Mouse (Mus musculus) kidney, postnatal 0 days (tissue): Measurements from ENCODE around the gene Zfand6. TPM values are rescaled to one million over a fixed set of nuclear protein-coding genes. Genes with fewer than 3 reads are reported as not detected.

Source experiments
- ATAC-seq: fragments of 200-750 bp; cut with Nextera tagmentation; replicated peaks from 2 replicates; pipeline ENCODE4 v1.8.0; 2017; ENCODE audit warnings: low read depth, moderate number of reproducible peaks, moderate TSS enrichment, moderate library complexity; ENCODE audit not compliant: low FRiP score
- DNase-seq: peaks from one replicate; pipeline ENCODE4 v3.0.0-alpha.2; 2016; ENCODE audit warnings: low spot score
- H3K27ac ChIP-seq: fragments of 300-500 bp; sonication (generic); 2 replicates; pipeline ENCODE4 v1.5.1; 2014; ENCODE audit warnings: mild to moderate bottlenecking
- H3K27me3 ChIP-seq: fragments of 300-500 bp; sonication (generic); 2 replicates; pipeline ENCODE4 v1.6.1; 2014; ENCODE audit warnings: low read length, mixed read lengths; ENCODE audit not compliant: insufficient read depth
- H3K36me3 ChIP-seq: fragments of 300-500 bp; sonication (generic); 2 replicates; pipeline ENCODE4 v1.6.1; 2014; ENCODE audit warnings: low read length, mixed read lengths; ENCODE audit not compliant: insufficient read depth
- H3K4me1 ChIP-seq: fragments of 300-500 bp; sonication (generic); replicated peaks from 2 replicates; pipeline ENCODE4 v1.6.1; 2014; ENCODE audit warnings: antibody characterized with exemption, low read length, mixed read lengths; ENCODE audit not compliant: insufficient read depth
- H3K4me2 ChIP-seq: fragments of 300-500 bp; sonication (generic); 2 replicates; pipeline ENCODE4 v1.6.1; 2014; ENCODE audit warnings: mild to moderate bottlenecking, low read length, moderate library complexity, mixed read lengths
- H3K4me3 ChIP-seq: fragments of 300-500 bp; sonication (generic); replicated peaks from 2 replicates; pipeline ENCODE4 v1.5.1; 2014; ENCODE audit warnings: low read depth, low read length
- H3K9ac ChIP-seq: fragments of 300-500 bp; sonication (generic); 2 replicates; pipeline ENCODE4 v1.6.1; 2014; ENCODE audit warnings: low read depth, low read length
- H3K9me3 ChIP-seq: fragments of 300-500 bp; sonication (generic); replicated peaks from 2 replicates; pipeline ENCODE4 v1.6.1; 2016; ENCODE audit warnings: low read length, inconsistent platforms, mixed read lengths
- CTCF ChIP-seq: IDR thresholded peaks from 2 replicates; pipeline ENCODE4 v1.5.1; 2016; ENCODE audit warnings: antibody characterized with exemption, low read depth, mild to moderate bottlenecking, moderate library complexity
- WGBS: fragments of 180-500 bp; shearing (Covaris S2); extraction: QIAGEN DNeasy Blood & Tissue Kit; methylation state at CpG from one replicate; pipeline ENCODE4 v1.1.7; 2014; 5-methylcytosine and 5-hydroxymethylcytosine counted together
- polyA plus RNA-seq: library from polyadenylated mRNA; unstranded; fragments of >200 nt; fragmentation: Nextera tagmentation; extraction: Ambion mirVana; gene quantifications from 2 replicates; pipeline ENCODE4 v1.2.1, GENCODE M21; 2015

Zfand6 gene
- polyA plus RNA-seq, 1 experiment from 2014 or later = 198 TPM

DNA sequence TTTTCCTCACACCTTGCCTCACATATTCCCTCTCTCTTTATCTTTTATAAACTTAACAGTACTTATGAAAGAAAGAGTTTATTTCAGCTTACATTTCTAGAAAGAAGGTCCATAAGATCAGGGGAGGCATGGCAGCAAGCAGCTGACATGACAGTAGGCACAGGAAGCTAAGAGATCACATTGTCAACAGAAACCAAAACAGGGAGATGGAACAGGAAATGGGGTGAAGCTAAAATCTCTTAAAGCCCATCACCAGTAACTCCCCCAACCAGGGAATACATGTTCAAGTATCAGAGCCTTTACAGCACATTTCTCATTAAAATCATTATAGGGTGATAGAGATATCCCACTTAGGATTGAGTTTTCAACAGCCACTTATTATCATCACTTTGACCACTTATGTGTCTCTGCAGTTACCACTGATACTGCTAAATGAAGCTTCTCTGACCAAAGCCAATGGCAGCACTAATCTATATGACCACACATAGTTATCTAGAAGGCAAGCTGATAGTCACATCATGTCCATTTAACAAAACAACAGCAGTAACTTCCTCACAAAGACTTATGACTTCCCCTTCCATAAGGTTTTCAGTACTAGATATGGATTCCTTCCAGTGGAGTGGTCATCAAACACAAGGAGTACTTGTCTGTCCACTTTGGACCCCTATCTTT is 20.7 kb upstream of the Zfand6 start:
- H3K4me1 ChIP-seq = no peaks in the 10 kb centered on the region
- no peak overlapping the region for H3K27ac ChIP-seq
- H3K4me3 ChIP-seq = no peak overlapping the region
- no peaks in the 10 kb centered on the region for H3K9me3 ChIP-seq
- TF ChIP-seq CTCF = no peak
- no peak overlapping the region for H3K9ac ChIP-seq
- H3K4me2 ChIP-seq = no peak overlapping the region
- H3K36me3 ChIP-seq = no peaks in the 10 kb centered on the region
- no peak for DNase-seq
- no peaks in the 10 kb centered on the region for H3K27me3 ChIP-seq
- ATAC-seq = no peak

DNA sequence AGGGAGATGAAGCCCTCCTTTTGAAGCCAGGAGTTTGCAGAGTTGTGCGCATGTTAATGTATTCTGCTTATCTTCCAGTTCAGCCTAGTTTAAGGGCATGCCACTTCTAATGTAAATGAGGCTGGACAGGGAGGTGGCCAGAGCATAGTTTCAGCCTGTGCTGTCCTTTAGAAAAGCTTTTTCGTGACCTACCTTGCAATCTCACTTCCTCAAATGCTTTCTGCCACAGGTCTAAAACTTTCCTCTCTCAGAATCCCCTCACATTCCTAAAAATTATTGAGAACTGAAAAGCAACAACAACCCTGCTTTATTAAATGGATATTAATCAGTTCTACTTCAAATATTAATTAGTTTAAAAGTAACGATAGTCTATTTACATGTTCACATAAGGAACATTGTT is 17.1 kb upstream of the Zfand6 start:
- no peak for TF ChIP-seq CTCF
- Histone ChIP-seq H3K9me3 (no peaks in the 10 kb centered on the region), H3K9ac (no peak overlapping the region), H3K4me1 (no peaks in the 10 kb centered on the region), H3K4me3 (no peak overlapping the region), H3K27ac (no peak overlapping the region), H3K36me3 (no peaks in the 10 kb centered on the region), H3K4me2 (no peak overlapping the region), H3K27me3 (no peaks in the 10 kb centered on the region)
- ATAC-seq = no peak
- DNase-seq = no peak
- 85% methylated on average over 3 of the region's 3 CpGs for WGBS

DNA sequence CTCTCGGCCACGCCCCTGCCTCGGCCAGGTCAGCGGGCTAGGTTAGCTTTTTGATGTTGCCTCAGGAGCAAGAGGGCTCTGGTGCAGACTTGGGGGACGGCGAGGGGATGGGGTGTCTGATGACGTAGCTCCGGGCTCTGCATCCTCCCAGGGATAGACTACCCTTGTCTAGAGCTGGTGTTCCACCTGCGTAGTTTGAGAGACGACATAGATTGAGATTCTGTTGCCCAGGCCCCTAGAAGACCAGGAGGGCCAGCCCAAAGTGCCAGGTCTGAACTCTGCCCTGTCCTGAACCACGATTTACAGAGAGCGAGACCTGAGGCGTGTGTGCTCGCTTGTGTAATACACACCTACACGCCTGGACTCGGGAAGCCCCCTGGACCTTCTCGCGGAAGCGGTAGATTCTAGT is 346 bp upstream of the Zfand6 start:
- ATAC-seq (no peak), DNase-seq (no peak)
- Histone ChIP-seq H3K4me3 (peak overlapping the region; percentile 92), H3K27me3 (no peaks in the 10 kb centered on the region), H3K9ac (peak overlapping the region; percentile 19; the same call in 1 of the 2 replicates), H3K4me1 (no peaks in the 10 kb centered on the region), H3K9me3 (no peaks in the 10 kb centered on the region), H3K27ac (no peak overlapping the region), H3K36me3 (no peaks in the 10 kb centered on the region), H3K4me2 (peak overlapping the region; percentile 82)
- WGBS = 5% methylated on average over 19 of the region's 19 CpGs
- no peak for TF ChIP-seq CTCF

DNA sequence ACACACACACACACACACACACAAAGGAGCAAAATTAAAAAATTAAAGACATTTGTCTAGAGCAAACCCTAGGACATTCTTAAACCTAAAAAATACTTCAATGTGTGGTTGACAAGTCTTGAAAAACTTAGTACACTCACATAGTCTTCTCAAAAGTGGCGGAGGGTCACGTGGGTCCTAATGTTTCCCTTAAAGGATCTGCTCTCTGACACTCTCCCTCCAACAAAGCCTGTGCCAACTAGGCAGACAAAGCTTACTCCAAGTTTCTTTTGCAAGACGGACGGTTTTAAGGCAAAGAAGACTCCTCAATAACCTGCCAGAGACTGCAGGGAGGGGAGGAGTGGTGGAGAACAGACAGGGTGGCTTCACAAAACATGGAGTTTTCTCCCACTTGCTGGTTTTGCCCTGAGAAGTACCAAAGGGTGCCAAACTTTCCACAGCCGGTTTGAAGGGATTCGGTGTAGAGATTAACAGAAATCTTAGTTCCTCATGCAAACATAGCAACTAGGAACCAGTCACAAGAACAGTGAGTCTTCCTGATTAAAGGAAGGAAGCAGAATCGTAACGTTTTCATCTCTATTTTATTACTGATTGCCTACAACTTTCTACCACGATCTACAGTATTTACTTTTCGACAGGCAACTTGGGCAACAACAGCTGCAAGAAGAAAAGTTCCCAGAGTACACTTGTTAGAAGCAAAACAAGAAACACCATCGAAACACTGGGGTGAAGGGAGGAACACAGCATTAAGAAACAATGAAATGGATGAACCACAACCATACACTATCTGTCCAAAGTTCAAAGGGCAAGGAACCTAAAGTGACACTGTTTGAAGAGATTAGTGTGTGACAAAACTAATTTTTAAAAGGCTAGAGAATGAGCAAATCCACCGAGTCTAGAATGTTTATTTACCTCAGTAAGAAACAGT is 1.8 kb downstream of the Zfand6 start:
- WGBS = 64% methylated on average over 12 of the region's 12 CpGs
- no peak for ATAC-seq
- H3K4me2 ChIP-seq = peak overlapping the region; percentile 59

DNA sequence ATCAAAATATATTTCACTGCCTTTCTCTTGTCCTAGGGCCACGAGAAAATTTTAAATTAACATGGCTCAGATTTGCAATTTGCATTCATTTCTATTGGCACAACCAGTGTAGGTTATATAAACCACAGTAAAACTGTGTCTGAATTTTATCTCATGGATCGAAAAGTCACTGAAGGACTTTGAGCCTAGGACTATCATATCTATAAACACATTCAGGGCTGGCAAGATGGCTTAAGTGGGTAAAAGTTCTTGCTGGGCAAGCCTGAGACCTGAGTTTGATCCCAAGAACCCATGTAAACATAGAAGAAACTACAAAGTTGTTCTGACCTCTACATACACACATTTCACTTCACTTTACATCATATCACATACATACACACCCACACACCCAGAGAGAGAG is 3.4 kb downstream of the Zfand6 start:
- Histone ChIP-seq H3K27me3 (no peaks in the 10 kb centered on the region), H3K4me2 (no peak overlapping the region)
- TF ChIP-seq CTCF = no peak

More for the DNA sequence above, 1.8 kb downstream of the Zfand6 start:
- H3K4me3 ChIP-seq = no peak overlapping the region
- H3K4me1 ChIP-seq = no peaks in the 10 kb centered on the region
- TF ChIP-seq CTCF = no peak
- no peaks in the 10 kb centered on the region for H3K9me3 ChIP-seq
- H3K36me3 ChIP-seq = no peaks in the 10 kb centered on the region
- H3K27ac ChIP-seq = no peak overlapping the region
- H3K9ac ChIP-seq = no peak overlapping the region
- H3K27me3 ChIP-seq = no peaks in the 10 kb centered on the region
- no peak for DNase-seq

DNA sequence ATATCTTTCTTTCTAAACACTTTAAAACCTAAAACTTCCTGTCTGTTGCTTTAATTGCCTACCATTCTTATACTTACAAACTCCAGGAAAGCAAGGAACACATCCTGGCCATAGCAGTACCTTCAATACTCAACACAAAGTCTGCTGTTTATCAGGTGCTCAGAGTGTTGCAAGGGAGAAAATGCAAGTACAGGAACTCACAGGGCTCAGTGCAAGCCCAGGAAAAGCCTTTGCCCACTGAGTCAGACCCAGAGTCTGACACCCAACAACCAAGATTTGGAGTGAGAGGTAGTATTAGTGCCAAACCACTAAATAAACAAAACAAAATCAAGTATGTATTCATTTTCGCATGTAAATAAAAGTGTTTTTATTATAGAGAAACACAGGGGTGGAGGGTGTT is 5.1 kb downstream of the Zfand6 start:
- no peak overlapping the region for H3K9ac ChIP-seq
- H3K4me1 ChIP-seq = peaks cover 3% of the 10 kb centered on the region; the same call in 1 of the 2 replicates
- H3K4me2 ChIP-seq = no peak overlapping the region
- DNase-seq (no peak), ATAC-seq (no peak)
- no peak for TF ChIP-seq CTCF
- H3K4me3 ChIP-seq = no peak overlapping the region
- 95% methylated on average over 1 of the region's 1 CpGs for WGBS
- no peaks in the 10 kb centered on the region for H3K9me3 ChIP-seq
- no peaks in the 10 kb centered on the region for H3K36me3 ChIP-seq
- H3K27ac ChIP-seq = no peak overlapping the region
- no peaks in the 10 kb centered on the region for H3K27me3 ChIP-seq

More for the DNA sequence above, 3.4 kb downstream of the Zfand6 start:
- DNase-seq (no peak), ATAC-seq (no peak)
- Histone ChIP-seq H3K4me1 (no peaks in the 10 kb centered on the region), H3K4me3 (no peak overlapping the region), H3K9me3 (no peaks in the 10 kb centered on the region), H3K27ac (no peak overlapping the region), H3K36me3 (no peaks in the 10 kb centered on the region), H3K9ac (no peak overlapping the region)
- WGBS = 79% methylated on average over 2 of the region's 2 CpGs
